Mouse (Mus musculus) limb, embryonic 14.5 days (tissue): ENCODE data around the gene Tmem199. TPM values are rescaled to one million over a fixed set of nuclear protein-coding genes. Genes with fewer than 3 reads are reported as not detected.

Experiments
- ATAC-seq: fragments of 200-750 bp; cut with Nextera tagmentation; 2 replicates; pipeline ENCODE4 v1.8.0; 2017; ENCODE audit warnings: low read depth, moderate number of reproducible peaks, moderate TSS enrichment; ENCODE audit not compliant: low FRiP score
- DNase-seq: peaks from one replicate; pipeline ENCODE4 v3.0.0-alpha.2; 2015; ENCODE audit warnings: low spot score
- H3K27ac ChIP-seq: fragments of 300-500 bp; sonication (generic); replicated peaks from 2 replicates; pipeline ENCODE4 v1.5.1; 2014; ENCODE audit warnings: low read depth, mild to moderate bottlenecking, low read length, moderate library complexity, mixed read lengths
- H3K27me3 ChIP-seq: fragments of 300-500 bp; sonication (generic); 2 replicates; pipeline ENCODE4 v1.6.1; 2014; ENCODE audit warnings: low read length, mixed read lengths; ENCODE audit not compliant: control insufficient read depth, insufficient read depth
- H3K36me3 ChIP-seq: fragments of 300-500 bp; sonication (generic); 2 replicates; pipeline ENCODE4 v1.6.1; 2014; ENCODE audit warnings: mild to moderate bottlenecking, low read length, moderate library complexity, mixed read lengths; ENCODE audit not compliant: control insufficient read depth, insufficient read depth
- H3K4me1 ChIP-seq: fragments of 300-500 bp; sonication (generic); 2 replicates; pipeline ENCODE4 v1.6.1; 2014; ENCODE audit warnings: antibody characterized with exemption, low read length, mixed read lengths; ENCODE audit not compliant: control insufficient read depth, insufficient read depth
- H3K4me2 ChIP-seq: fragments of 300-500 bp; sonication (generic); replicated peaks from 2 replicates; pipeline ENCODE4 v1.6.1; 2014; ENCODE audit warnings: low read depth, mild to moderate bottlenecking, low read length, moderate library complexity; ENCODE audit not compliant: severe bottlenecking
- H3K4me3 ChIP-seq: fragments of 300-500 bp; sonication (generic); replicated peaks from 2 replicates; pipeline ENCODE4 v1.5.1; 2014; ENCODE audit warnings: low read length
- H3K9ac ChIP-seq: fragments of 300-500 bp; sonication (generic); 2 replicates; pipeline ENCODE4 v1.6.1; 2014; ENCODE audit warnings: mild to moderate bottlenecking, low read depth, low read length, moderate library complexity; ENCODE audit not compliant: severe bottlenecking
- H3K9me3 ChIP-seq: fragments of 300-500 bp; sonication (generic); 2 replicates; pipeline ENCODE4 v1.6.1; 2016; ENCODE audit warnings: low read length; ENCODE audit not compliant: control insufficient read depth
- POLR2A ChIP-seq: fragments of 200-500 bp; IDR thresholded peaks from 2 replicates; pipeline ENCODE4 v1.8.0; 2012; ENCODE audit warnings: inconsistent platforms, mild to moderate bottlenecking, moderate library complexity, borderline replicate concordance; ENCODE audit not compliant: insufficient read depth, insufficient read length; ENCODE audit errors: extremely low read depth
- WGBS: fragments of 180-500 bp; shearing (Covaris S2); extraction: QIAGEN DNeasy Blood & Tissue Kit; methylation state at CpG from one replicate; pipeline ENCODE4 v1.1.7; 2014; 5-methylcytosine and 5-hydroxymethylcytosine counted together
- polyA plus RNA-seq, 2 experiments: library from polyadenylated mRNA; depleted of rRNA in 1 of 2; stranded (reverse) in 1 of 2; unstranded in 1 of 2; fragments of >200 nt; fragmentation: Nextera tagmentation in 1 of 2; extraction: Ambion mirVana in 1 of 2; gene quantifications; 2 replicates each; pipeline versions ENCODE4 v1.2.1 to v1.2.3; 2012 to 2014

Tmem199 gene
- polyA plus RNA-seq, 2 experiments = 39.8 to 40.1 TPM

GRCm38 (mm10) chr11:78495904-78496303, 16.1 kb downstream of the Tmem199 start:
- Histone ChIP-seq H3K27me3 (peaks cover 19% of the 10 kb centered on the region), H3K4me3 (no peak overlapping the region), H3K27ac (no peak overlapping the region), H3K9me3 (no peaks in the 10 kb centered on the region), H3K36me3 (no peaks in the 10 kb centered on the region), H3K4me2 (no peak overlapping the region), H3K9ac (no peak overlapping the region), H3K4me1 (peaks cover 12% of the 10 kb centered on the region; the same call in 1 of the 2 replicates)
- no peak for ATAC-seq
- no peak for TF ChIP-seq POLR2A
- DNase-seq = peak; percentile 64
- 2% methylated on average over 6 of the region's 6 CpGs for WGBS

GRCm38 (mm10) chr11:78490781-78491241, 21.2 kb downstream of the Tmem199 start:
- H3K9me3 ChIP-seq = no peaks in the 10 kb centered on the region
- 14% methylated on average over 34 of the region's 48 CpGs for WGBS
- no peak for DNase-seq
- no peaks in the 10 kb centered on the region for H3K4me1 ChIP-seq
- no peak overlapping the region for H3K9ac ChIP-seq
- H3K4me2 ChIP-seq = peak overlapping the region; percentile 28
- no peak overlapping the region for H3K27ac ChIP-seq
- TF ChIP-seq POLR2A = no peak
- H3K4me3 ChIP-seq = peak overlapping the region; percentile 19
- H3K36me3 ChIP-seq = no peaks in the 10 kb centered on the region
- peaks cover 55% of the 10 kb centered on the region for H3K27me3 ChIP-seq
- ATAC-seq = no peak

DNA sequence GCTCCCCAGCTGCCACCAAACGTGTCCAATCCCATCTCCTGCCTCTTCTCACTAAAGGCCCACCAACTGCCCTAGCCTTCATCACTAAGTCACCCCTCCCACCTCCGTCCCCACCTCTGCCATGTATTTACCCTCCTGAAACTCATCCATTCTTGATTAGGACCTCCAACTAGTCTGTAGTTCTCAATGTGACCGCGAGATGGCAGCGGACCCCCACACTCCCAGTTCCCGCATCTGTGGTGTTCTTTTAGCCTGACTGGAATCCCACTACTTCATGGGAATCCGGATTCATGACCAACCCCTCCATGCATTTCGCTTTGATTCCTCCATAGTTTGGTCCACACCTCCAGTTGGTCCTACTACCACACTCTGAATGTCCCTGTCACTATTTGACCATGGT, 23.8 kb downstream of the Tmem199 start:
- ATAC-seq = no peak
- H3K4me2 ChIP-seq = no peak overlapping the region
- peaks cover 52% of the 10 kb centered on the region for H3K27me3 ChIP-seq
- H3K4me3 ChIP-seq = no peak overlapping the region
- WGBS = 6% methylated on average over 8 of the region's 8 CpGs
- no peak for TF ChIP-seq POLR2A
- no peaks in the 10 kb centered on the region for H3K36me3 ChIP-seq
- peak; percentile 70 for DNase-seq
- no peaks in the 10 kb centered on the region for H3K9me3 ChIP-seq
- H3K27ac ChIP-seq = no peak overlapping the region
- H3K9ac ChIP-seq = no peak overlapping the region
- no peaks in the 10 kb centered on the region for H3K4me1 ChIP-seq

DNA sequence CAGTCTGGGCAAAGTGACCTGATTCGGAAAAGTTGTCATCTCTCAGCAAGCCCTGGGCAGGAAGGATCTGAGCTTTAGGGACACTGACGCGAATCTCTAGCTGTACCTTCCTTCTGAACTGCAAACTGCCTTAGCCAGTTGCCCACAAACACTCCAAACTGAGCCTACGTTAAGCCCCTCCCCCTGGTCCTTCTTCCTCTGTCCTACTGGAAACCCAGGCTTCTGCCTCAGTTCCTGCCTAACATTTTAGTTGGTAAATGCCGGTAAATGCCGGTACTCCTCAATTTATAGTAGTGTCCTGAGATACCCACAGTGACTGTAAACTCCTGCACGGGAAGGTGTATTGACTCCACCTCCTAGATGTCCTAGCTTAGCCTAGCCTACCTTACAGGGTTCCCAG, 28.3 kb downstream of the Tmem199 start:
- DNase-seq (no peak), ATAC-seq (no peak)
- Histone ChIP-seq H3K9ac (no peak overlapping the region), H3K9me3 (no peaks in the 10 kb centered on the region), H3K27ac (no peak overlapping the region), H3K27me3 (peaks cover 21% of the 10 kb centered on the region), H3K4me2 (no peak overlapping the region), H3K4me1 (no peaks in the 10 kb centered on the region), H3K36me3 (no peaks in the 10 kb centered on the region), H3K4me3 (no peak overlapping the region)
- WGBS = 50% methylated on average over 7 of the region's 7 CpGs
- no peak for TF ChIP-seq POLR2A

GRCm38 (mm10) chr11:78475289-78475688, 36.7 kb downstream of the Tmem199 start:
- 66% methylated on average over 3 of the region's 3 CpGs for WGBS
- Histone ChIP-seq H3K36me3 (0 out of 2 replicates have a peak, but pooled peaks cover 5% of the 10 kb centered on the region), H3K4me3 (no peak overlapping the region), H3K9ac (no peak overlapping the region), H3K4me1 (no peaks in the 10 kb centered on the region), H3K9me3 (no peaks in the 10 kb centered on the region), H3K27ac (no peak overlapping the region), H3K27me3 (no peaks in the 10 kb centered on the region), H3K4me2 (no peak overlapping the region)
- ATAC-seq (no peak), DNase-seq (no peak)
- no peak for TF ChIP-seq POLR2A
